Mouse (Mus musculus): Measurements from ENCODE around the gene Megf6.

Megf6 gene

DNA sequence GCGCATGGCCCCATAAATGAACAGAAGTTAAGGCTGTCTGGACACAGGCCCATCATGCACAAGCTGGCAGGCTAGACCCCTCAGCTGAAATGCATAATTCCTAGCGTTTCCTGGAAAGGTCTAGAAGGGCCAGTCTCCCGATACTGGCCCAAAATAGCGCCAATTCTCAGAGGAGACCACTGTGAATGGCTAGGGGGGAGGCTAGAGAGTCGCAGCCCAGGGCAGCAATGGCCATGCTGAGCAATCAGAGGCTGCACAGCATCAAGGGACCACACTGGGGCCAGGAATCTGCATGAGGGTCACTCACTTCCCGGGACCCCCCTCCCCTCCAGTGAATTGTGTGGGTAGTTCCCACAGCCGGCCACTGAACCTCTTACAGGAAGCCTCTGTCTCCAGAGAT, 113.1 kb downstream of the Megf6 start:
- no peaks in the 10 kb centered on the region for H3K36me3 ChIP-seq (ENCODE audit: control insufficient read depth, insufficient read depth, low read length, poor library complexity, severe bottlenecking)
- no peak for DNase-seq (ENCODE audit: low read depth, low spot score)
- no peaks in the 10 kb centered on the region for H3K27me3 ChIP-seq (ENCODE audit: control insufficient read depth, insufficient read depth, low read length, poor library complexity, severe bottlenecking)

DNA sequence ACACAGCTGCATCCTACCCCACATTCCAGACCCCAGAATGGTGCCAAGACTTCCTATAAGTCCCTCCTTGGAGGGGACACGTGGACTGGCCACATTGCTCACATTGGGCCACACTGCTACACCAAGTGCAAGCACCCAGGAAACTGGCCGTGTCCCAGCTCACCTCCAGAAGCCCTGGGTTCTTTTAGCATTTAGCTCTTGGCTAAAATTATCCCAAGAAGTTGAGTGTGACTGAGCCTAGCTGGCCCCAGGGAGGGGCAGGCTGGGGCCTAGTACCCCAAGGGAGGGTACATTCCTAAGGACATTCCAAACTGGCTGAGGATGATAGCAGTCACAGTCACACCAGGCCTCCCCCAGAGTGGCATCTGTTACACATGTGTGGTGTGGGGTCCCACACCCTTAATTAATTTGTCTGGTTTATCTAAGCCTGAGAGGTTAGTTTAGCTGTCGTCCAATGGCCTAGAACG, 123.2 kb downstream of the Megf6 start:
- DNase-seq (ENCODE audit: low read depth, low spot score): no peak
- Histone ChIP-seq H3K27me3 (ENCODE audit: control insufficient read depth, insufficient read depth, low read length, poor library complexity, severe bottlenecking) (no peaks in the 10 kb centered on the region), H3K36me3 (ENCODE audit: control insufficient read depth, insufficient read depth, low read length, poor library complexity, severe bottlenecking) (no peaks in the 10 kb centered on the region)

DNA sequence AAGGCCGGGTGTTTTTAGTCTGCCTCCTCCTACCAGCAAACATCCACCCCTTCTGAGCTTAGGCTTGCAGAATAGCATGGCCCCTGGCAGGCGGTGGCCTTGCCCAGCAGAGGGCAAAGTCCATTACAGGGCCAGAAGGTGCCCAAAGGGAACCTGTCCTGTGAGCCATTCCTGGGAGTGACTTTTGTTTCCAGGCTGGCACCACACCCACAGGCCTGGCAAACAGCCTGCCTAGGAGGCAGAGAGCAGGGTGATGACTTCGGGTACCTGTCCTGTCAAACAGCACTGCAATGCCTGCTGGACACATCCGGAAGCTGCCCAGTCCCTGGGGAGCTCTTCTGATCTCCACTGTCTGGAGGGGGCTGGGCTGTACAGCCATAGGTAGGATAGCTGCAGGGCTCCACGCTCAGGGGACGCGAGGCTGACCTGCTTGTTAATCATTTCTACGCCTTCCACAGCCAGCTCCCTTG, 123.8 kb downstream of the Megf6 start:
- DNase-seq (ENCODE audit: low read depth, low spot score): no peak
- no peaks in the 10 kb centered on the region for H3K36me3 ChIP-seq (ENCODE audit: control insufficient read depth, insufficient read depth, low read length, poor library complexity, severe bottlenecking)
- no peaks in the 10 kb centered on the region for H3K27me3 ChIP-seq (ENCODE audit: control insufficient read depth, insufficient read depth, low read length, poor library complexity, severe bottlenecking)

DNA sequence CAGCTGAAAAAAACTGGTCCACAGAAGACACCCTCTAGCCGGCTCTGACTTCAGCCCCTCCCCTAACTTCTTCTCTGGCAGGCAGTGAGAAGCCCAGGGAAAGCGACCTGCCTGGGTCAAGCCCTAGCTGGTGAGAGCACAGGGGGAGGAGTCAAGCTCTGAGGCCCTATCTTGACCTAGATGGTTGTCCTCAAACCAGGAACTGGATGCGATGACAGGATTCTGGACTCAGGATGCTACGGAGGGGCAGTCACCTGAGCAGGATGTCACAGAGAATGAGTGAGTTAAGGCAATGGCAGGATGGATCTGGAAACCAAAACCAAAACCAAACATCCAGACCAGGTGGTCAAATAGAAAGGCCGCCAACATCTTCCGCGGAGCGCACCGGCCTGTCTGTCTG, 127.2 kb downstream of the Megf6 start:
- H3K27me3 ChIP-seq (ENCODE audit: control insufficient read depth, insufficient read depth, low read length, poor library complexity, severe bottlenecking): no peaks in the 10 kb centered on the region
- no peaks in the 10 kb centered on the region for H3K36me3 ChIP-seq (ENCODE audit: control insufficient read depth, insufficient read depth, low read length, poor library complexity, severe bottlenecking)
- DNase-seq (ENCODE audit: low read depth, low spot score): no peak

DNA sequence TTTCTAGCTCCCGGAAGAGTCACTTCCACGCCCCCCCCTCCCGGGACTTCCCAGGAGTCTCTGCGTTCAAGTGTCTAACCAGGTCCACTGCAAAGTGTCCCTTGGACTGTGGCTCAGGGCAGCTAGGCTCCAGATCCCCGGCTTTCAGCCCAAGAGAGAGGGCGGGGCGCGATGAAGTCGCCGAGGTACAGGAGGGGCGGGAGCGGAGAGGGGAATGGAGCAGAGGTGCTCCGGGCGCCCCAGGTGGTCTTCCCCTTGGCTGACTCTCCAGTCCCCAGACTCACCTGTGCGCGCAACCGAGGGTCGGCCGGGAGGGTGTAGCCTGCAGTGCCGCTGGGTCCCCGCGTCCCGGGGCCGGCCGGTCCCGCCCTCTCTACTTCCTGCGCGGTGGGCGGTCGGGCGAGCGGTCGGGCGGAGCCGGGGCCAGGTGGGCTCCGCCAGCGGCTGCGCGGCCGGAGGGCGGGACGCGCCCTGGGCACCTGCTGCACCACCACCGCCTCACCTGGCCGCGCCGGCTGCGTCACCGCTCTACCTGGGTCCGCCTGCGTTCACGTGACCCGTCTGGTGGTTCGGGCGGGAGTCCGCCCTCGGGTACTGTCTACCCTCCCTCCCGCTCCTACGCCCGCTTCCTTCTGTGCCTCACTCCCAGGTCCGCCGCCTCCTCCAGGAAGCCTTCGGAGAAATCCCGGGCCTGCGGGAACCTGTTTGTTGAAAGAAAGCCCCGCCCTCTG, 129.2 kb downstream of the Megf6 start:
- DNase-seq (ENCODE audit: low read depth, low spot score): no peak
- Histone ChIP-seq H3K27me3 (ENCODE audit: control insufficient read depth, insufficient read depth, low read length, poor library complexity, severe bottlenecking) (no peaks in the 10 kb centered on the region), H3K36me3 (ENCODE audit: control insufficient read depth, insufficient read depth, low read length, poor library complexity, severe bottlenecking) (no peaks in the 10 kb centered on the region)

DNA sequence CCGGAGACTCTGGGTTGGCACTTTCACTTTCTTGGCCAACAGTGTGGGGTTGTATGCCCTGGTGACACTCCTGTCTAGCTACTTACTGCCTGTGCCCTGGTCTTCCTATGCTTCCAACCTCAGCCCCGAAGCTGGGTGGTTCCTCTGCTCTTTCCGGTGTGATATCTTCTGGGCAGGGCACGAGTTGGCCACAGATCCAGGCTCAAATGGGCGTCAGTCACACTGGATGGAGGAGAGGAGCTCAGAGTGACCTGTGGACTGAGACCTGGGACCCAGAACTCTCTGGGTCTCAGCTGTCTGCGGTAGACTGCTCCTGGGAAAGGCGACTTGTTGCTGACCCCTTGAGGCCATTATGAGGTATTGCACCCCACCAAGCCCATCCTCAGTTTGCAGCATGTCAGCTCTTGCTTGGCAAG, 130.9 kb downstream of the Megf6 start, which contains the start of gene Arhgef16:
Gene Arhgef16, minus strand, starts transcription at position 211 of the 416 bp plus-strand sequence.
- H3K27me3 ChIP-seq (ENCODE audit: control insufficient read depth, insufficient read depth, low read length, poor library complexity, severe bottlenecking): no peaks in the 10 kb centered on the region
- DNase-seq (ENCODE audit: low read depth, low spot score): peak; percentile 56
- no peaks in the 10 kb centered on the region for H3K36me3 ChIP-seq (ENCODE audit: control insufficient read depth, insufficient read depth, low read length, poor library complexity, severe bottlenecking)

DNA sequence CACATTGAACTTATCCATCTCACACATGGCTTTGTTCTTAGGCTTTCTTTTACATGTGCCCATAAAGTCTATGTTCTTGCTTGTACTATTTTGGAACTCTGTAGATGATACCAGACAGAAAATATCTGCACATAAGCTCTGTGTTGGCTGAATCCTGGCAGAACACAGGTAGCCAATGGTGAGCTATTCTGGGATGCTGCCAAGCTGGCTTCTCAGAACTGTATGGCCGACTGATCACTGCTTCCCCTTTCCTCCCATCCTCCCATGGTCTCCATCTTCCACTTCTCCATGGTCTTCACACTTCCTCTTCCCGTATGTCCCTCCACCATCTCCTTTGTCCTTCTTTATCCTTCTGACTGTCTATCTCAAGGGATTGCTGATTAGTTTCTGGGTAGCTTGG, 138.6 kb downstream of the Megf6 start:
- DNase-seq (ENCODE audit: low read depth, low spot score): no peak
- H3K36me3 ChIP-seq (ENCODE audit: control insufficient read depth, insufficient read depth, low read length, poor library complexity, severe bottlenecking): no peaks in the 10 kb centered on the region
- no peaks in the 10 kb centered on the region for H3K27me3 ChIP-seq (ENCODE audit: control insufficient read depth, insufficient read depth, low read length, poor library complexity, severe bottlenecking)

DNA sequence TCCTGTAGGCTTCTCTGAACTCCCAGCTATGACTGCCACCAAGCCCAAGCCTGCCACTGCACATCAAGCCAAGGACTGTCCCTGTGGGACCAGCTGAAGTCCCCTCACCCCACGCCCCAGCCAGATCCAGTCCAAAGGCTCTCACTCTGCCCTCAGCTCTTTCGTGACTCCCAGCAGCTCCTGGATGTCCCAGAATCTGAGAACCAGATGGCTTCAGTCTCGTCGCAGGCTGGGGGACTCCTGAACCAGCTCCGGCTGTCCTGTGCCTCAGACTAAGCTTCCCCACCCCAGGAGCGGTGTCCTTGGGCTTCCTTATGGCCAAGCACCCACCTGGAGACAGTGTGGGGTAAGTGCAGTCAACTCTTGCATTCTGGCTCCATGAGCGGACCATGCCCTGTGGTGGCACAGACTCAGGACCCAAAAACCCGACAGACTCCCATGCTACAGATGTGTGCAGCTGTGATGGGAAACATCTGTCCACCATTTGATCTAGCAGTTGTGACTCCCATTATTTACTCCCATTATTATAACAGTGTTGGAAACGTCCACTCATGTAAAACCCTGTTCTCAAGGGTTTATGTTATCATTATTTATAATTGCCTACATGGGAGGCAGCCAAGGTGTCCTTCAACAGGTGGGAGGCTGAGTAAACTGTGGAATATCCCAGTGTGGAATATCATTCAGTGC, 140.2 kb downstream of the Megf6 start:
- no peak for DNase-seq (ENCODE audit: low read depth, low spot score)
- H3K36me3 ChIP-seq (ENCODE audit: control insufficient read depth, insufficient read depth, low read length, poor library complexity, severe bottlenecking): no peaks in the 10 kb centered on the region
- no peaks in the 10 kb centered on the region for H3K27me3 ChIP-seq (ENCODE audit: control insufficient read depth, insufficient read depth, low read length, poor library complexity, severe bottlenecking)

DNA sequence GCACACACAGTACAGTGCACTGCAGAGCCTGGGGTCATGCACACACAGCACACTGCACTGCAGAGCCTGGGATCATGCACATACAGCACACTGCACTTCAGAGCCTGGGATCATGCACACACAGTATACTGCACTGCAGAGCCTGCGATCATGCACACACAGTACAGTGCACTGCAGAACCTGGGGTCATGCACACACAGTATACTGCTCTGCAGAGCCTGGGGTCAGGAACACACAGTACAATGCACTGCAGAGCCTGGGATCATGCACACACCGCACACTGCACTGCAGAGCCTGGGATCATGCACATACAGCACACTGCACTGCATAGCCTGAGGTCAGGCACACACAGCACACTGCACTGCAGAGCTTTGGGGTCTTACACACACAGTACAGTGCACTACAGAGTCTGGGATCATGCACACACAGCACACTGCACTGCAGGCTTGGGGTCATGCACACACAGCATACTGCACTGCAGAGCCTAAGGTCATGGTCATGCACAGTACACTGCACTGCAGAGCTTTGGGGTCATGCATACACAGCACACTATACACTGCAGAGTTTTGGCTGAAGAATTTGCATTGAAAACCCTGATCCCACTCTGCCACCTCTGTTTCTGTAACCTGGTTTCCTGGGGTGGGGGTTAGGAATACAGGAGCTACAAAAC, 141.7 kb downstream of the Megf6 start:
- no peaks in the 10 kb centered on the region for H3K27me3 ChIP-seq (ENCODE audit: control insufficient read depth, insufficient read depth, low read length, poor library complexity, severe bottlenecking)
- no peak for DNase-seq (ENCODE audit: low read depth, low spot score)
- H3K36me3 ChIP-seq (ENCODE audit: control insufficient read depth, insufficient read depth, low read length, poor library complexity, severe bottlenecking): no peaks in the 10 kb centered on the region

DNA sequence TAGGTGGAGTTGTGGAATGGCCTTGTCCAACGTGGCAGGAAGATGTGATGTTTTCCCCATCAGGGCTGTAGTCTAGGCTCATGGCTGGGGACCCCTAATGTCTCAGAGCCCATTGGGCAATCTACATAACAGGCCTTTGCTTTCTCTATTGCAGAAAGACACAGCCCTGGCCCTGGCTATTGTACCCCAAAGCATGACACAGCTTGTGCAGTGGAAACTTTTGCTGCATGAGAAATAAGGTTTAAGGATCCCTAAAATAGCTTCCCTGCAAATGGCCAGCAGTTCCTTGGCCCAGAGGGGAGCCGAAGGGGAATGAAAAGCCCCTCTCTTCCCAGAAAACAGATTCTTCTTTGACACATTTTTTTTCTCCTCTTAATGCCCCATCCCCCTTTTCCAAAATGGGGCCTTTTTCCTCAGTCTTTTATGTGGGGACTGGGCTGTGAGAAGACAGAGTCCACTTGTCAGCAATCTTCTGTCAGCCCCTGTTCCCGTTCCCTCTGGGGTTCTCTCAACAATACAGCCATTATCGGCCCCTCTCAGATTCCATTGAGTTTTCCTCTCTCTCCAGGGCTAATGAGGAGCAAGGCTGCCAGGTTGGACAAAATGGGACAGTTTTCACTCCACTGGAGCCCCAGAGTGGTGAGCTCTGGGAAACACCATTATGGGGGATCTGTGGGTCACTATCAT, 142.5 kb downstream of the Megf6 start:
- no peaks in the 10 kb centered on the region for H3K36me3 ChIP-seq (ENCODE audit: control insufficient read depth, insufficient read depth, low read length, poor library complexity, severe bottlenecking)
- H3K27me3 ChIP-seq (ENCODE audit: control insufficient read depth, insufficient read depth, low read length, poor library complexity, severe bottlenecking): no peaks in the 10 kb centered on the region
- no peak for DNase-seq (ENCODE audit: low read depth, low spot score)

DNA sequence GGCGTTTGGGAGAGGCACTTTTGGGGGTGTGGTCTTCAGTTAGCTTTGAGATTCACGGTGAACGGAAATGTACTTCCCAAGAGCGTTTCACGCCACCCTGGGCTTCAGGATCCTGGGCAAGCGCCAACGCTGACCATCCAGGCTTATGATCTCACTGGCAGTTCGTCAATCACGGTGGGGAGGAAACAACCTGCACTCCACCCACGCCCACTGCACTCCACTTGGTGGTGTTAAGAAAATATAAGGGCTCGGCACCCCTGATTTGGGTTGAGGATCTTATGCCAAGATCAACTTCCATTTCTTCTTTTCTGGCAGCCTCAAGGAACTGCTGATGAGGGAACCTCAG, 143.1 kb downstream of the Megf6 start:
- DNase-seq (ENCODE audit: low read depth, low spot score): no peak
- H3K27me3 ChIP-seq (ENCODE audit: control insufficient read depth, insufficient read depth, low read length, poor library complexity, severe bottlenecking): no peaks in the 10 kb centered on the region

More for the DNA sequence above, 143.1 kb downstream of the Megf6 start:
- no peaks in the 10 kb centered on the region for H3K36me3 ChIP-seq (ENCODE audit: control insufficient read depth, insufficient read depth, low read length, poor library complexity, severe bottlenecking)

All from splenic B cell, adult 2 months (primary cell).